Mouse (Mus musculus): ENCODE data around the gene Smpd3.

DNA sequence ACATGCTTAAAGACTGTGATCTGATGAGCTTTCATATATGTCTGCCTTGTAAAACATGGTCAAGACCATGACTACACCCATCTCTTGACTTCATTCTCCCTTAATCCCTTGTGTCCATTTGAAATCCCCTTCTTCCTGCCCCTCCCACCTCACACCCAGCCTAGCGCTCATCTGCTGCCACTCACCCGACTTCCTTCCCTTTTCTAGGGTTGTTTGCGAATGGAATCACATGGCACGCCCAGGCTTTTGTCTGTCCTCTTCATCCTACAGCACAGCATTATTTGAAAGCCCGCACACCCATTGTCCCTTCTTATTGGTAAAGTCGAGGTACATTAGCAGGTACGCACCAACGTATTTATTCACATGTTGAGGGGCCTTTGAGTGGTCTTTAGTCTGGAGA is 26.5 kb upstream of the Smpd3 start:
- TF ChIP-seq POLR2A (IDR thresholded peaks at IDR 0.05; ENCODE audit: borderline replicate concordance, extremely low read depth, insufficient read depth, insufficient read length, poor library complexity, severe bottlenecking): no peak
- TF ChIP-seq CTCF (IDR thresholded peaks at IDR 0.05; ENCODE audit: borderline replicate concordance, extremely low read depth, insufficient read depth, insufficient read length): no peak

Measured in brain, embryonic 14.5 days (tissue).